Mouse (Mus musculus) G1E (cell line): ENCODE results near the gene Olig1.

Experiments
- CTCF ChIP-seq: IDR thresholded peaks from 2 replicates; pipeline ENCODE4 v1.5.1; 2012; ENCODE audit warnings: low read depth, low read length, inconsistent platforms, mixed read lengths
- GATA1 ChIP-seq: IDR thresholded peaks from 2 replicates; pipeline ENCODE4 v1.6.1; 2012; ENCODE audit warnings: borderline replicate concordance, low read length, inconsistent platforms, mixed read lengths
- GATA2 ChIP-seq: IDR thresholded peaks from 2 replicates; pipeline ENCODE4 v1.6.1; 2012; ENCODE audit warnings: low read depth, low read length, inconsistent platforms, borderline replicate concordance
- POLR2AphosphoS5 ChIP-seq: IDR thresholded peaks from 2 replicates; pipeline ENCODE4 v1.6.1; 2012; ENCODE audit warnings: low read depth, low read length, inconsistent platforms; ENCODE audit not compliant: insufficient replicate concordance
- TAL1 ChIP-seq: conservative IDR thresholded peaks from 2 replicates; pipeline ENCODE4 v1.6.1; 2012; ENCODE audit warnings: low read depth, low read length, inconsistent platforms, mixed read lengths

- TF ChIP-seq CTCF (no peak), GATA1 (no peak), POLR2AphosphoS5 (no peak), TAL1 (no peak), GATA2 (no peak)
Observed at GRCm38 (mm10) chr16:91231781-91232469, 37.6 kb upstream of the Olig1 start.
